Mouse (Mus musculus) brain, adult 2 months (tissue): ENCODE results near the gene Tmeff2.

Experiments used
- DNase-seq: peaks from one replicate; pipeline ENCODE4 v3.0.0; 2011; ENCODE audit warnings: low read depth, low spot score

Gene Tmeff2

GRCm38 (mm10) chr1:50980591-50980990 is 80.1 kb downstream of the Tmeff2 start:
- DNase-seq, result peak; percentile 93

- peak; percentile 69 for DNase-seq
Observed at GRCm38 (mm10) chr1:50981151-50981828, 80.8 kb downstream of the Tmeff2 start.

- DNase-seq, result no peak
Observed at GRCm38 (mm10) chr1:50990661-50991060, 90.2 kb downstream of the Tmeff2 start.

- no peak for DNase-seq
Observed at GRCm38 (mm10) chr1:50994505-50994904, 94.1 kb downstream of the Tmeff2 start.

GRCm38 (mm10) chr1:50999793-51000192 is 99.3 kb downstream of the Tmeff2 start:
- peak; percentile 22 for DNase-seq

GRCm38 (mm10) chr1:51008344-51008743 is 107.9 kb downstream of the Tmeff2 start:
- DNase-seq, result peak; percentile 70

- DNase-seq, result no peak
Observed at GRCm38 (mm10) chr1:51040249-51040648, 139.8 kb downstream of the Tmeff2 start.

GRCm38 (mm10) chr1:51044810-51045209 is 144.4 kb downstream of the Tmeff2 start:
- peak; percentile 53 for DNase-seq

- no peak for DNase-seq
Observed at GRCm38 (mm10) chr1:51064549-51064948, 164.1 kb downstream of the Tmeff2 start.

- no peak for DNase-seq
Observed at GRCm38 (mm10) chr1:51065652-51066051, 165.2 kb downstream of the Tmeff2 start.

- peak; percentile 65 for DNase-seq
Observed at GRCm38 (mm10) chr1:51068814-51069213, 168.4 kb downstream of the Tmeff2 start.

- DNase-seq, result no peak
Observed at GRCm38 (mm10) chr1:51069288-51069687, 168.8 kb downstream of the Tmeff2 start.

GRCm38 (mm10) chr1:51074076-51074475 is 173.6 kb downstream of the Tmeff2 start:
- DNase-seq, result no peak

- DNase-seq, result no peak
Observed at GRCm38 (mm10) chr1:51075785-51076771, 175.6 kb downstream of the Tmeff2 start.

- peak; percentile 92 for DNase-seq
Observed at GRCm38 (mm10) chr1:51088921-51089320, 188.5 kb downstream of the Tmeff2 start.

- no peak for DNase-seq
Observed at GRCm38 (mm10) chr1:51089803-51090202, 189.4 kb downstream of the Tmeff2 start.

- peak; percentile 33 for DNase-seq
Observed at GRCm38 (mm10) chr1:51090212-51090761, 189.8 kb downstream of the Tmeff2 start.

- no peak for DNase-seq
Observed at GRCm38 (mm10) chr1:51094713-51095112, 194.3 kb downstream of the Tmeff2 start.

GRCm38 (mm10) chr1:51096848-51097598 is 196.6 kb downstream of the Tmeff2 start:
- peak; percentile 45 for DNase-seq

- DNase-seq, result peak; percentile 95
Observed at GRCm38 (mm10) chr1:51101034-51101590, 200.7 kb downstream of the Tmeff2 start.

- no peak for DNase-seq
Observed at GRCm38 (mm10) chr1:51104698-51105097, 204.3 kb downstream of the Tmeff2 start.
